Mouse (Mus musculus) myocyte (in vitro differentiated cells): ENCODE data around the gene Arhgap28. TPM values are rescaled to one million over a fixed set of nuclear protein-coding genes. Genes with fewer than 3 reads are reported as not detected.

Experiments used
- H3K27me3 ChIP-seq: one replicate; pipeline ENCODE4 v1.6.1; 2011; ENCODE audit not compliant: control insufficient read depth, insufficient read depth, insufficient read length
- H3K36me3 ChIP-seq: one replicate; pipeline ENCODE4 v1.6.1; 2011; ENCODE audit not compliant: control insufficient read depth, insufficient read depth
- H3K4me2 ChIP-seq: one replicate; pipeline ENCODE4 v1.6.1; 2011; ENCODE audit warnings: low read depth, control low read depth
- H3K4me3 ChIP-seq: one replicate; pipeline ENCODE4 v1.5.1; 2011; ENCODE audit warnings: mild to moderate bottlenecking, control low read depth, moderate library complexity
- H3K79me2 ChIP-seq: one replicate; pipeline ENCODE4 v1.6.1; 2011; ENCODE audit not compliant: control insufficient read depth, insufficient read depth
- H3ac ChIP-seq: one replicate; pipeline ENCODE4 v1.6.1; 2011; ENCODE audit not compliant: control insufficient read depth, insufficient read length
- CEBPB ChIP-seq: IDR thresholded peaks from 2 replicates; pipeline ENCODE4 v1.6.1; 2011; ENCODE audit warnings: mild to moderate bottlenecking, moderate library complexity; ENCODE audit not compliant: poor library complexity, insufficient read depth, severe bottlenecking
- E2F4 ChIP-seq: IDR thresholded peaks from one replicate; pipeline ENCODE4 v1.6.1; 2011; ENCODE audit warnings: mild to moderate bottlenecking, control low read depth, moderate library complexity; ENCODE audit not compliant: insufficient read depth
- MAX ChIP-seq: IDR thresholded peaks from one replicate; pipeline ENCODE4 v1.6.1; 2011; ENCODE audit warnings: low read depth, mild to moderate bottlenecking, control low read depth
- MYOD1 ChIP-seq, 3 experiments: IDR thresholded peaks; one replicate each; pipeline ENCODE4 v1.6.1; 2011; ENCODE audit warnings: control low read depth in 2 of 3, low read depth in 2 of 3, mild to moderate bottlenecking in 2 of 3, moderate library complexity in 1 of 3; ENCODE audit not compliant: insufficient read length in 2 of 3, control insufficient read depth in 1 of 3
- MYOG ChIP-seq, 3 experiments: IDR thresholded peaks; one replicate each; pipeline ENCODE4 v1.6.1; 2011; ENCODE audit warnings: control low read depth in 2 of 3, low read depth in 2 of 3, mild to moderate bottlenecking in 2 of 3; ENCODE audit not compliant: insufficient read length in 2 of 3, control insufficient read depth in 1 of 3, insufficient read depth in 1 of 3
- POLR2A ChIP-seq: IDR thresholded peaks from one replicate; pipeline ENCODE4 v1.6.1; 2011; ENCODE audit warnings: low read depth, mild to moderate bottlenecking, control low read depth, moderate library complexity; ENCODE audit not compliant: insufficient read length
- POLR2AphosphoS2 ChIP-seq: IDR thresholded peaks from one replicate; pipeline ENCODE4 v1.6.1; 2011; ENCODE audit warnings: low read depth, control low read depth; ENCODE audit not compliant: insufficient read length
- REST ChIP-seq: IDR thresholded peaks from one replicate; pipeline ENCODE4 v1.6.1; 2011; ENCODE audit warnings: mild to moderate bottlenecking, control low read depth, moderate library complexity; ENCODE audit not compliant: insufficient read depth, insufficient read length
- SRF ChIP-seq: IDR thresholded peaks from one replicate; pipeline ENCODE4 v1.6.1; 2011; ENCODE audit warnings: low read depth; ENCODE audit not compliant: control insufficient read depth, insufficient read length
- TCF12 ChIP-seq: IDR thresholded peaks from one replicate; pipeline ENCODE4 v1.6.1; 2011; ENCODE audit warnings: mild to moderate bottlenecking, control low read depth; ENCODE audit not compliant: poor library complexity, insufficient read depth, severe bottlenecking
- TCF3 ChIP-seq: IDR thresholded peaks from one replicate; pipeline ENCODE4 v1.6.1; 2011; ENCODE audit warnings: low read depth, control low read depth; ENCODE audit not compliant: insufficient read length
- USF1 ChIP-seq: IDR thresholded peaks from one replicate; pipeline ENCODE4 v1.6.1; 2011; ENCODE audit warnings: low read depth, mild to moderate bottlenecking, control low read depth, moderate library complexity
- polyA plus RNA-seq: library from polyadenylated mRNA; unstranded; fragments of >200 nt; fragmentation: generic; extraction: Trizol; gene quantifications from one replicate; pipeline ENCODE4 v1.2.1, GENCODE M21; 2012; ENCODE audit warnings: missing spikeins

The Arhgap28 gene
- polyA plus RNA-seq, 1 experiment = 19.8 TPM

- no peak overlapping the region for H3K4me2 ChIP-seq
- TF ChIP-seq MYOD1 (IDR thresholded peaks at IDR 0.05; ENCODE audit: control insufficient read depth in 1 of 3, insufficient read length in 2 of 3, low read depth in 2 of 3) = no peak
- TF ChIP-seq CEBPB = no peak
- no peak for TF ChIP-seq REST
- TF ChIP-seq POLR2AphosphoS2 = no peak
- no peak for TF ChIP-seq TCF3
- TF ChIP-seq SRF = no peak
- TF ChIP-seq POLR2A = no peak
- no peak for TF ChIP-seq MAX
- TF ChIP-seq E2F4 = no peak
- TF ChIP-seq MYOG (IDR thresholded peaks at IDR 0.05; ENCODE audit: control insufficient read depth in 1 of 3, insufficient read depth in 1 of 3, insufficient read length in 2 of 3, low read depth in 2 of 3) = no peak
- TF ChIP-seq TCF12 = no peak
- no peak for TF ChIP-seq USF1
- H3K79me2 ChIP-seq = no peaks in the 10 kb centered on the region
- H3K4me3 ChIP-seq = no peak overlapping the region
- H3K27me3 ChIP-seq = no peaks in the 10 kb centered on the region
- no peak overlapping the region for H3ac ChIP-seq
- H3K36me3 ChIP-seq = no peaks in the 10 kb centered on the region
Observed at GRCm38 (mm10) chr17:68029495-68029894, 25.6 kb upstream of the Arhgap28 start.

DNA sequence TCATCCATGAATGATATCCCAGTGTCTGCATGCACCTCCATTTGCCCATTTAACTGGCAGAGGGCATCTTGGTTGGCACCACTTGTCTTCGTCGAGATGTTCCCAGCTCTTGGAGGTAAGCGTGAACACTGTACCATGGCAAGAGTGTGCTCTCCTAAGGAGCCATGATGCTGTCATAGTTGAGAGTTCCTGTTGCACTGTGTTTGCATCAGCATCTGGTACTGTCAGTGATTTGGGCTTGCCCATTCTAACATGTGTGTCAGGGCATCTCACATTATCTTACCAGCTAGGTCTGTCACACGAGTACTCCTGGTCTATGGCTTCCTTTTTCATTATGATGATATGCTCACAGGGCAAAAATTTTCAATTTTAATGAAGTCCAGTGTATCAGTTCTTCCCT is 24.6 kb upstream of the Arhgap28 start:
- Histone ChIP-seq H3K4me3 (no peak overlapping the region), H3ac (no peak overlapping the region), H3K4me2 (no peak overlapping the region), H3K27me3 (no peaks in the 10 kb centered on the region), H3K36me3 (no peaks in the 10 kb centered on the region), H3K79me2 (no peaks in the 10 kb centered on the region)
- TF ChIP-seq POLR2A (no peak), CEBPB (peak; percentile 94), REST (no peak), USF1 (no peak), TCF12 (no peak), TCF3 (no peak)

GRCm38 (mm10) chr17:68024327-68024726 is 20.4 kb upstream of the Arhgap28 start:
- H3K4me2 ChIP-seq = no peak overlapping the region
- H3K4me3 ChIP-seq = no peak overlapping the region
- H3ac ChIP-seq = no peak overlapping the region
- no peak for TF ChIP-seq CEBPB
- no peak for TF ChIP-seq SRF
- no peak for TF ChIP-seq REST
- no peak for TF ChIP-seq E2F4
- no peak for TF ChIP-seq MAX
- TF ChIP-seq MYOD1 (IDR thresholded peaks at IDR 0.05; ENCODE audit: control insufficient read depth in 1 of 3, insufficient read length in 2 of 3, low read depth in 2 of 3) = no peak
- no peak for TF ChIP-seq POLR2A
- no peaks in the 10 kb centered on the region for H3K27me3 ChIP-seq
- no peaks in the 10 kb centered on the region for H3K36me3 ChIP-seq
- H3K79me2 ChIP-seq = no peaks in the 10 kb centered on the region

GRCm38 (mm10) chr17:68019466-68020065 is 15.6 kb upstream of the Arhgap28 start:
- Histone ChIP-seq H3K79me2 (no peaks in the 10 kb centered on the region), H3K4me2 (peak overlapping the region; percentile 61), H3ac (no peak overlapping the region), H3K27me3 (no peaks in the 10 kb centered on the region), H3K4me3 (no peak overlapping the region), H3K36me3 (no peaks in the 10 kb centered on the region)
- TF ChIP-seq MAX (no peak), TCF3 (no peak), USF1 (no peak), POLR2AphosphoS2 (no peak), POLR2A (no peak), E2F4 (no peak), CEBPB (no peak; the same call in 1 of the 2 replicates), SRF (no peak), MYOD1 (IDR thresholded peaks at IDR 0.05; ENCODE audit: control insufficient read depth in 1 of 3, insufficient read length in 2 of 3, low read depth in 2 of 3) (no peak), TCF12 (no peak), MYOG (IDR thresholded peaks at IDR 0.05; ENCODE audit: control insufficient read depth in 1 of 3, insufficient read depth in 1 of 3, insufficient read length in 2 of 3, low read depth in 2 of 3) (no peak), REST (no peak)

DNA sequence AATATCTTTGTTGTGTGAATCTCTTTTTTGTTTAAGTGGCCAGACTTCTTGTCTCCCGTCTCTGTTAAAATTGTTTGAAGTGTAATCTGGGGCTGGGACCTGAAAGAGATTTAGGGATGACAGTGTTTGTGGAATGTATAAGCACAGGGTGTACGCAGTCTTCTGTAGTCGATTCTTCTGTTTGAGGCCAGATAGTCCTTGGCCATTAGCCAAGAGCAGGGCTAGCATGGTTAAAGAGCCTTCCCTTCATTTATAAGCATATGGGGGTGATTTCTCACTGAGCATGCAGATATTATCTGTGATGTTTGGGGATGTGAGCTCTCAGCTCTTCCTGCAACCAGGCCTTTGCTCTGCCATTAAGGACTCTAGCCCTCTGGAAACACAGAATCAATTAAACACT is 13.2 kb upstream of the Arhgap28 start:
- TF ChIP-seq POLR2A (no peak), MYOG (IDR thresholded peaks at IDR 0.05; ENCODE audit: control insufficient read depth in 1 of 3, insufficient read depth in 1 of 3, insufficient read length in 2 of 3, low read depth in 2 of 3) (no peak), REST (no peak), E2F4 (no peak), USF1 (no peak), SRF (no peak), CEBPB (no peak)
- H3ac ChIP-seq = no peak overlapping the region
- H3K36me3 ChIP-seq = no peaks in the 10 kb centered on the region
- no peak overlapping the region for H3K4me3 ChIP-seq
- no peaks in the 10 kb centered on the region for H3K27me3 ChIP-seq
- no peak overlapping the region for H3K4me2 ChIP-seq
- no peaks in the 10 kb centered on the region for H3K79me2 ChIP-seq
